9 mouse cellular contexts compared by ENCODE assay signal in the genomic region with DNA sequence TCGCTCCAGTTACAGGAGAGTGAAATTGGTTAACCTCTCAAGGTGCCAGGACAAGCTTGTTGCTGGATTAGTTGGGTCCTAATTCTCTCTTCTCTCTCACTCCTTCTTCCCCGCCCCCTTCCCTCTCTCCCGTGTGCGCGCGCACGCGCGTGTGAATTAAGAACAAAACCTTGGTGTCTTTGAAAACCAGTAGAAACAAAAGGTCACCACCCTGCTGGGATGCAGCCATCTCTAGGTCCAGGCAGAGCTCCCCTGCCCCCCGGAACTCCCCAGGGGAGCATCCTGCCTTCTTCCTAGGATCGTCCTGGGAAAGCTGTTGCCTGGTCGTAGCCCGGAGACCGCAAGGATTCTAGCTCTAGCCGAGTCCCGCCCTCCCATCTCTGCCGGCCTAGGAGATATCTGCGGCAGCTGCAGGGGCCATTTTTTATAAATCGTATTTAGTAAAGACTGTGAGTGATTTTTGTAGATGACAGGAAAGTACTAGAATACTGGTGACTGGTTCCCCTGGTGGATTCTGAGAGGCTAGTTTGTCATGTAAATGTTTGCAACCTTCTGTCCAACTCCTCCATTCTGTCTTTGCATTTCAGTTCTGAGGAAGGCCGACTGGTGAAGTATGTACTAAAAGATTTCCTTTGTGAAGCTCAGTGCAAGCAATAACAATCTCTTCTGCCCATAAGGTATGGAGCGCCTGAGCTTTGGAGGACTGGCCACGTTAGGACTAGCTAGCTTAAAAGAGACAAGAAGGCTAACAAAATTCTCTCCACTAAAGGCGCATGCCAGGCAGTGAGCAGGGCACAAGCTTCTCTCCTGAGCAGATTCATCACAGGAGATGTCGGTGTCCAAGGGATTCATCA.
DNase-seq lines count a peak whose midpoint lies in the region; ATAC-seq and TF ChIP-seq lines count a peak whose summit lies in the region.
"Had no signal": no experiment of that assay in that cellular context is flagged by ENCODE, and none has a peak within 500 bp of the region (broad histone marks: within the 10 kb centered on the region; RNA-seq: fewer than 3 reads in every experiment).

No protein-coding gene starts in this region.

- no peak overlapping the region for H3K27ac ChIP-seq in brown adipose tissue, adult 24 weeks (replicated peaks; ENCODE audit: low read depth, low read length)
- peak overlapping the region; percentile 67 for H3K27ac ChIP-seq in hindbrain, embryonic 16.5 days (ENCODE audit: low read depth, low read length)
- H3K27ac ChIP-seq in limb, embryonic 14.5 days (replicated peaks; ENCODE audit: low read depth, low read length): no peak overlapping the region
- H3K27ac ChIP-seq in midbrain, embryonic 12.5 days (replicated peaks): peak overlapping the region; percentile 88
- H3K27ac ChIP-seq in stomach, embryonic 16.5 days (ENCODE audit: low read length): peak overlapping the region; percentile 64

- 2% methylated on average over 24 of the region's 24 CpGs for WGBS in hindbrain, embryonic 16.5 days
- 9% methylated on average over 24 of the region's 24 CpGs for WGBS in limb, embryonic 14.5 days
- 2% methylated on average over 24 of the region's 24 CpGs for WGBS in midbrain, embryonic 12.5 days
- 8% methylated on average over 24 of the region's 24 CpGs for WGBS in stomach, embryonic 16.5 days

- no peaks in the 10 kb centered on the region for H3K27me3 ChIP-seq in hindbrain, embryonic 16.5 days (replicated peaks; ENCODE audit: control insufficient read depth, insufficient read depth, low read length)
- no peaks in the 10 kb centered on the region for H3K27me3 ChIP-seq in limb, embryonic 14.5 days (ENCODE audit: control insufficient read depth, insufficient read depth, low read length)
- H3K27me3 ChIP-seq in midbrain, embryonic 12.5 days: peaks cover 11% of the 10 kb centered on the region; the same call in 1 of the 2 replicates
- H3K27me3 ChIP-seq in stomach, embryonic 16.5 days (ENCODE audit: control insufficient read depth, insufficient read depth, low read length): no peaks in the 10 kb centered on the region
- H3K27me3 ChIP-seq: Patski had no signal

- no peaks in the 10 kb centered on the region for H3K36me3 ChIP-seq in hindbrain, embryonic 16.5 days (ENCODE audit: control insufficient read depth, insufficient read depth, low read length)
- H3K36me3 ChIP-seq in limb, embryonic 14.5 days (ENCODE audit: control insufficient read depth, insufficient read depth, low read length): no peaks in the 10 kb centered on the region
- H3K36me3 ChIP-seq in midbrain, embryonic 12.5 days: no peaks in the 10 kb centered on the region
- H3K36me3 ChIP-seq in stomach, embryonic 16.5 days (ENCODE audit: control insufficient read depth, insufficient read depth, low read length): no peaks in the 10 kb centered on the region

- peak; percentile 65 for ATAC-seq in hindbrain, embryonic 16.5 days
- peak; percentile 58; the same call in 1 of the 2 replicates for ATAC-seq in limb, embryonic 14.5 days (ENCODE audit: low FRiP score, low read depth)
- peak; percentile 46 for ATAC-seq in midbrain, embryonic 12.5 days (ENCODE audit: low FRiP score, low read depth)
- peak; percentile 54; the same call in 1 of the 2 replicates for ATAC-seq in stomach, embryonic 16.5 days (ENCODE audit: insufficient read depth, low FRiP score)
- ATAC-seq: Patski had no signal

- peak overlapping the region; percentile 54 for H3K9ac ChIP-seq in hindbrain, embryonic 16.5 days (ENCODE audit: low read depth, low read length)
- peak overlapping the region; percentile 47 for H3K9ac ChIP-seq in limb, embryonic 14.5 days (ENCODE audit: low read depth, low read length, severe bottlenecking)
- H3K9ac ChIP-seq in midbrain, embryonic 12.5 days (replicated peaks): peak overlapping the region; percentile 25
- peak overlapping the region; percentile 70 for H3K9ac ChIP-seq in stomach, embryonic 16.5 days (ENCODE audit: low read length)

- H3K4me2 ChIP-seq in hindbrain, embryonic 16.5 days (ENCODE audit: low read length): peak overlapping the region; percentile 62
- H3K4me2 ChIP-seq in limb, embryonic 14.5 days (replicated peaks; ENCODE audit: low read depth, low read length, severe bottlenecking): peak overlapping the region; percentile 79
- peak overlapping the region; percentile 54 for H3K4me2 ChIP-seq in midbrain, embryonic 12.5 days (replicated peaks)
- H3K4me2 ChIP-seq in stomach, embryonic 16.5 days (ENCODE audit: low read depth, low read length): peak overlapping the region; percentile 84

- DNase-seq in layer of hippocampus, adult 11-12 months (ENCODE audit: low spot score): peak; percentile 46
- DNase-seq in layer of hippocampus, adult 9-10 months (ENCODE audit: low spot score): no peak
- DNase-seq in gastrocnemius, postnatal 14 days: peak; percentile 63
- no peak for DNase-seq in limb, embryonic 14.5 days (ENCODE audit: low spot score)

- intact Hi-C loops in gastrocnemius, postnatal 14 days (cut with DNase I; ENCODE audit: low total_unique reads): no loop called here

- TF ChIP-seq POLR2A in limb, embryonic 14.5 days (IDR thresholded peaks at IDR 0.05; ENCODE audit: borderline replicate concordance, extremely low read depth, insufficient read depth, insufficient read length): no peak

- no peaks in the 10 kb centered on the region for H3K9me3 ChIP-seq in hindbrain, embryonic 16.5 days (ENCODE audit: control insufficient read depth, low read length)
- H3K9me3 ChIP-seq in limb, embryonic 14.5 days (ENCODE audit: control insufficient read depth, low read length): no peaks in the 10 kb centered on the region
- no peaks in the 10 kb centered on the region for H3K9me3 ChIP-seq in midbrain, embryonic 12.5 days
- H3K9me3 ChIP-seq in stomach, embryonic 16.5 days (replicated peaks; ENCODE audit: control insufficient read depth, low read length): no peaks in the 10 kb centered on the region

- no peaks in the 10 kb centered on the region; the same call in 1 of the 2 replicates for H3K4me1 ChIP-seq in brown adipose tissue, adult 24 weeks (ENCODE audit: control insufficient read depth, insufficient read depth, insufficient read length, low read length)
- H3K4me1 ChIP-seq in hindbrain, embryonic 16.5 days (ENCODE audit: control insufficient read depth, insufficient read depth, low read depth, low read length): peaks cover 43% of the 10 kb centered on the region
- peaks cover 39% of the 10 kb centered on the region for H3K4me1 ChIP-seq in limb, embryonic 14.5 days (ENCODE audit: control insufficient read depth, insufficient read depth, low read length)
- H3K4me1 ChIP-seq in midbrain, embryonic 12.5 days: peaks cover 66% of the 10 kb centered on the region
- peaks cover 27% of the 10 kb centered on the region for H3K4me1 ChIP-seq in stomach, embryonic 16.5 days (ENCODE audit: control insufficient read depth, insufficient read depth, low read length)

- peak overlapping the region; percentile 48 for H3K4me3 ChIP-seq in brown adipose tissue, adult 24 weeks (ENCODE audit: insufficient read depth, low read depth, low read length)
- H3K4me3 ChIP-seq in hindbrain, embryonic 16.5 days (ENCODE audit: low read length): peak overlapping the region; percentile 36
- peak overlapping the region; percentile 38 for H3K4me3 ChIP-seq in limb, embryonic 14.5 days (replicated peaks; ENCODE audit: low read length)
- H3K4me3 ChIP-seq in midbrain, embryonic 12.5 days: peak overlapping the region; percentile 31
- H3K4me3 ChIP-seq in stomach, embryonic 16.5 days (replicated peaks; ENCODE audit: low read length): peak overlapping the region; percentile 49

Comparison
In these comparisons a context has a peak if more than half of its experiments do, and no peak if none do; other contexts are left out.
1. DNase-seq: peak in layer of hippocampus, adult 11-12 months (single experiment) and gastrocnemius, postnatal 14 days (single experiment); none in layer of hippocampus, adult 9-10 months (single experiment) and limb, embryonic 14.5 days (single experiment).
2. H3K27ac ChIP-seq: peak in hindbrain, embryonic 16.5 days (single experiment), midbrain, embryonic 12.5 days (single experiment) and stomach, embryonic 16.5 days (single experiment); none in brown adipose tissue, adult 24 weeks (single experiment) and limb, embryonic 14.5 days (single experiment).
3. Peak in every context shown above with its lines, with median percentiles within 50 percentile points of each other: H3K4me3 ChIP-seq, ATAC-seq, H3K4me2 ChIP-seq and H3K9ac ChIP-seq.